ENCODE assay signal across 8 mouse cellular contexts in the genomic region with DNA sequence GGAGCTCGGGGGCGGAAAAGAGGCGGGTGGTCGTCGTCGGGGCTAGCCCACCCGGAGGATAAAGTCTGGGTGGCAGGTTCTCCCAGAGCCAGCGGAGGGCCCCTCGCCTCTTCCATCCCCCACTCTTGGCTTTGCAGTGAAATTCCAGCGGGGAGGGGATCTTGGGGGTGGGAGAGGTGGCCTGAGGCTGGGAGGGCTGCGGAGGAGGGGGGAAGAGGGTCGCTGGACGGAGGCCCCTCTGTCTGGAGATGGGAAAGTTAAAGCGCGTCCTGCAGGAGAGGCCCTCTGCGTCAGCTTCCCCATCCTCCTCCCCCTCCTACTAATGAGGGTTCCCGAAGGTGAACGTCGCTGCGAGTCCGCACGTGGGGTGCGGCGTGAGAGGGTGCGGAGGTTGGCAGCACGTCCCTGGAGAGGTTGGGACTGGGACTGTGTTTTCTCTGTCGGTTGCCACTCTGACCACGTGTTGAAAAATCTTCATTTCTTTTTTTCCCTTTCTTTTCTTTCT. TPM values are rescaled to one million over a fixed set of nuclear protein-coding genes. Genes with fewer than 3 reads are reported as not detected.
A peak's percentile ranks its signal among the peaks of the same experiment; 100 is the strongest.
DNase-seq lines count a peak whose midpoint lies in the region; TF ChIP-seq lines count a peak whose summit lies in the region.

No protein-coding gene starts in this region.

- DNase-seq in MEL (ENCODE audit: low read depth, low spot score) = peak; percentile 68
- peak; percentile 80 to 82 for DNase-seq in adrenal gland, postnatal 36 days
- DNase-seq in heart, adult 9 months (ENCODE audit: low spot score in 2 of 2) = peak; percentile 71 to 80
- DNase-seq in kidney, adult 9 months = peak; percentile 49
- peak; percentile 34 for DNase-seq in lung, postnatal 14 days
- peak; percentile 46 for DNase-seq in testis, postnatal 14 days (ENCODE audit: low spot score)
- no peak for DNase-seq in cerebellum, adult 11-12 months
- no peak for DNase-seq in c-Kit-positive CD71-positive TER-119-positive erythroid progenitor cells, embryonic 14.5 days (ENCODE audit: low spot score)

- peaks cover 0 to under 1% of the 10 kb centered on the region in 2 experiments; a peak in 1 of 4 replicates for H3K36me3 ChIP-seq in MEL (ENCODE audit: control insufficient read depth in 1 of 2, insufficient read depth in 2 of 2, low read length in 2 of 2)

- H3K9ac ChIP-seq in MEL (ENCODE audit: control insufficient read depth, low read depth, low read length, poor library complexity, severe bottlenecking) = peak overlapping the region; percentile 93

- peaks cover 14 to 25% of the 10 kb centered on the region in 2 experiments for H3K27me3 ChIP-seq in MEL (ENCODE audit: control insufficient read depth in 1 of 2, insufficient read depth in 2 of 2, low read length in 2 of 2)

- no peaks in the 10 kb centered on the region for H3K9me3 ChIP-seq in MEL (replicated peaks; ENCODE audit: insufficient read depth, low read length)

- H3K27ac ChIP-seq in MEL (ENCODE audit: control insufficient read depth, low read depth, low read length) = no peak overlapping the region

- no peak for TF ChIP-seq CTCF in MEL (IDR thresholded peaks at IDR 0.05 in 2 of 3, conservative IDR thresholded peaks at IDR 0.05 in 1 of 3; ENCODE audit: control insufficient read depth in 1 of 3, insufficient read depth in 1 of 3, low read depth in 2 of 3, low read length in 3 of 3, poor library complexity in 1 of 3, severe bottlenecking in 1 of 3)

- H3K4me3 ChIP-seq in MEL (ENCODE audit: control insufficient read depth in 1 of 2, insufficient read depth in 1 of 2, low read depth in 2 of 2, low read length in 2 of 2) = peak overlapping the region; percentile 40 to 63

- no peak for TF ChIP-seq RAD21 in MEL (IDR thresholded peaks at IDR 0.05; ENCODE audit: low read depth, low read length)

- H3K4me1 ChIP-seq in MEL (ENCODE audit: control insufficient read depth in 1 of 2, insufficient read depth in 2 of 2, low read length in 2 of 2) = peaks cover 0 to 10% of the 10 kb centered on the region in 2 experiments; a peak in 2 of 4 replicates

- peaks cover 27% of the 10 kb centered on the region for H3K79me2 ChIP-seq in MEL (ENCODE audit: control insufficient read depth, insufficient read depth, low read length, poor library complexity)

- peak in 1 of 2 experiments; percentile 26; a peak in 1 of 4 replicates for TF ChIP-seq POLR2A in MEL (IDR thresholded peaks at IDR 0.05; ENCODE audit: control insufficient read depth in 1 of 2, insufficient read depth in 1 of 2, low read depth in 1 of 2, low read length in 2 of 2, poor library complexity in 1 of 2)

- no peak for TF ChIP-seq EP300 in MEL (IDR thresholded peaks at IDR 0.05; ENCODE audit: low read depth in 1 of 2, low read length in 2 of 2)

TF ChIP-seq in MEL, 35 proteins besides CTCF, POLR2A, EP300 and RAD21:
- TF ChIP-seq UBTF (IDR thresholded peaks at IDR 0.05; ENCODE audit: borderline replicate concordance, insufficient read depth, low read depth, low read length) (no peak), HCFC1 (IDR thresholded peaks at IDR 0.05; ENCODE audit: low read depth, low read length) (no peak), MAZ (IDR thresholded peaks at IDR 0.05; ENCODE audit: low read depth, low read length) (no peak), TCF12 (IDR thresholded peaks at IDR 0.05; ENCODE audit: low read depth, low read length) (0 out of 2 replicates have a peak, but pooled peaks have one; percentile 32), SIN3A (IDR thresholded peaks at IDR 0.05; ENCODE audit: low read length) (peak; percentile 53; the same call in 1 of the 2 replicates), ZNF384 (IDR thresholded peaks at IDR 0.05; ENCODE audit: low read depth, low read length) (no peak), POLR2AphosphoS2 (IDR thresholded peaks at IDR 0.05; ENCODE audit: low read length) (no peak), TBP (IDR thresholded peaks at IDR 0.05; ENCODE audit: low read depth, low read length) (no peak), E2F4 (IDR thresholded peaks at IDR 0.05; ENCODE audit: borderline replicate concordance, low read depth, low read length) (no peak), MAX (IDR thresholded peaks at IDR 0.05; ENCODE audit: low read length) (peak; percentile 92), ELF1 (IDR thresholded peaks at IDR 0.05; ENCODE audit: low read depth, low read length) (no peak), USF2 (IDR thresholded peaks at IDR 0.05; ENCODE audit: borderline replicate concordance in 1 of 2, insufficient read depth in 1 of 2, low read depth in 1 of 2, low read length in 2 of 2) (no peak), CHD1 (IDR thresholded peaks at IDR 0.05; ENCODE audit: low read depth, low read length) (no peak), GATA1 (IDR thresholded peaks at IDR 0.05; ENCODE audit: low read depth, low read length) (no peak), SMC3 (IDR thresholded peaks at IDR 0.05; ENCODE audit: low read depth, low read length) (no peak), MAFK (IDR thresholded peaks at IDR 0.05; ENCODE audit: borderline replicate concordance, low read depth, low read length) (no peak), NELFE (IDR thresholded peaks at IDR 0.05; ENCODE audit: low read depth, low read length) (no peak), ZMIZ1 (IDR thresholded peaks at IDR 0.05; ENCODE audit: low read depth, low read length) (no peak), MYB (IDR thresholded peaks at IDR 0.05; ENCODE audit: low read depth, low read length) (no peak), POLR2AphosphoS5 (IDR thresholded peaks at IDR 0.05; ENCODE audit: borderline replicate concordance, low read depth, low read length) (no peak), ZC3H11A (IDR thresholded peaks at IDR 0.05; ENCODE audit: low read depth, low read length) (no peak), TAL1 (IDR thresholded peaks at IDR 0.05; ENCODE audit: low read length) (no peak), BHLHE40 (IDR thresholded peaks at IDR 0.05; ENCODE audit: borderline replicate concordance, low read depth, low read length) (peak; percentile 53; the same call in 1 of the 2 replicates), KAT2A (conservative IDR thresholded peaks at IDR 0.05; ENCODE audit: low read depth, low read length) (no peak), GABPA (IDR thresholded peaks at IDR 0.05; ENCODE audit: low read depth, low read length) (no peak), NRF1 (IDR thresholded peaks at IDR 0.05; ENCODE audit: insufficient read depth, low read depth, low read length, poor library complexity, severe bottlenecking) (no peak), JUND (IDR thresholded peaks at IDR 0.05; ENCODE audit: low read depth, low read length) (no peak), MYC (IDR thresholded peaks at IDR 0.05; ENCODE audit: low read depth, low read length) (peak; percentile 85), RCOR1 (IDR thresholded peaks at IDR 0.05; ENCODE audit: low read depth, low read length) (no peak), MXI1 (IDR thresholded peaks at IDR 0.05; ENCODE audit: low read depth, low read length) (peak; percentile 92), MEF2A (IDR thresholded peaks at IDR 0.05; ENCODE audit: extremely low read depth, insufficient replicate concordance, low read depth, low read length, poor library complexity, severe bottlenecking) (no peak), ZKSCAN1 (IDR thresholded peaks at IDR 0.05; ENCODE audit: low read depth, low read length) (no peak), USF1 (IDR thresholded peaks at IDR 0.05; ENCODE audit: low read depth, low read length) (peak; percentile 52), CHD2 (IDR thresholded peaks at IDR 0.05; ENCODE audit: low read length) (no peak), ETS1 (IDR thresholded peaks at IDR 0.05; ENCODE audit: low read depth, low read length) (0 out of 2 replicates have a peak, but pooled peaks have one; percentile 16)
TF ChIP-seq in MEL: peak in this region for 8.

RNA-seq across cellular contexts. Expression of a gene that starts 1.4 kb away (rescaled TPM):
- total RNA-seq in MEL (2012; rRNA removed) = 62.3 and 67.3 TPM in 2 replicates
- polyA plus RNA-seq in MEL (2012; ENCODE audit: insufficient read depth in 1 of 2, insufficient read length in 2 of 2, low read depth in 1 of 2, low replicate concordance in 2 of 2, missing spikeins in 1 of 2) = 100 to 1,000 TPM; 198 to 407 TPM
- 100 to 1,000 TPM; 366 to 550 TPM for total RNA-seq in adrenal gland, postnatal 36 days (2021)

RNA-seq across cellular contexts. Expression of a gene that starts 44.0 kb away (rescaled TPM):
- 3.2 and 3.8 TPM in 2 replicates for total RNA-seq in MEL (2012; rRNA removed)
- 1 to 10 TPM in 1 of 2 experiments, not detected in 1; 5.6 TPM for polyA plus RNA-seq in MEL (2012; ENCODE audit: insufficient read depth in 1 of 2, insufficient read length in 2 of 2, low read depth in 1 of 2, low replicate concordance in 2 of 2, missing spikeins in 1 of 2)
- total RNA-seq in adrenal gland, postnatal 36 days (2021) = 10 to 100 TPM; 18.4 to 22.3 TPM

Comparison
In these comparisons a context has a peak if more than half of its experiments do, and no peak if none do; other contexts are left out.
1. DNase-seq: peak in MEL (single experiment), adrenal gland, postnatal 36 days (2 of 2), heart, adult 9 months (2 of 2), kidney, adult 9 months (single experiment), lung, postnatal 14 days (single experiment) and testis, postnatal 14 days (single experiment); none in cerebellum, adult 11-12 months (single experiment) and c-Kit-positive CD71-positive TER-119-positive erythroid progenitor cells, embryonic 14.5 days (single experiment).